Mouse (Mus musculus) spleen, adult 12 weeks (tissue): ENCODE measurements around the gene Rpl24.
A peak's percentile ranks its signal among the peaks of the same experiment; 100 is the strongest.
"Not testable (repeated sequence)": the region's sequence is repeated elsewhere in the genome, so short reads cannot be mapped to it uniquely, and the experiment has no call there.

Experiments used
- DNase-seq: peaks from one replicate; pipeline ENCODE4 v3.0.0; 2022; ENCODE audit warnings: low spot score

Rpl24 gene

GRCm38 (mm10) chr16:55966212-55966871 lies at the start of gene Rpl24:
TSS of gene Rpl24 (plus strand) at chr16:55966275.
- DNase-seq = peak; percentile 83

- DNase-seq = no peak
Observed at GRCm38 (mm10) chr16:55922079-55922478, 44.0 kb upstream of the Rpl24 start.

DNA sequence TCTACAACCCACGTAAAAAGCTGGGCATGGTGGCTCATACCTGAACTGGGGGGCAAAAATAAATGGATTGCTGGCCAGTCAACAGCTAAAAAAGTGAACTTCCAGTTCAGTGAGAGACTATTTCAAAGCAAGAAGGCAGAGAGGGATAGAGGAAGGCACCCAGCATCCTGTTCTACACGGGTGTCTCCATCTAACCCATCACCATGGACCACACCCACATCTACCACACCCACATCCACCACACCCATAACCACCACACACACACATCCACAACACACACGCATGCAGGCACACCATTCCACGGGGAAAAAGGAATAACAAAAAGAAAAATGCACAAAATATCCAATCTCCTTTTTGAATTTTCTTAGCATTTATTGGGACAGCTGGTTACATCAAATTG lies 42.1 kb upstream of the Rpl24 start:
- no peak for DNase-seq

GRCm38 (mm10) chr16:55933681-55934343 lies 32.3 kb upstream of the Rpl24 start:
- DNase-seq = peak; percentile 30

DNA sequence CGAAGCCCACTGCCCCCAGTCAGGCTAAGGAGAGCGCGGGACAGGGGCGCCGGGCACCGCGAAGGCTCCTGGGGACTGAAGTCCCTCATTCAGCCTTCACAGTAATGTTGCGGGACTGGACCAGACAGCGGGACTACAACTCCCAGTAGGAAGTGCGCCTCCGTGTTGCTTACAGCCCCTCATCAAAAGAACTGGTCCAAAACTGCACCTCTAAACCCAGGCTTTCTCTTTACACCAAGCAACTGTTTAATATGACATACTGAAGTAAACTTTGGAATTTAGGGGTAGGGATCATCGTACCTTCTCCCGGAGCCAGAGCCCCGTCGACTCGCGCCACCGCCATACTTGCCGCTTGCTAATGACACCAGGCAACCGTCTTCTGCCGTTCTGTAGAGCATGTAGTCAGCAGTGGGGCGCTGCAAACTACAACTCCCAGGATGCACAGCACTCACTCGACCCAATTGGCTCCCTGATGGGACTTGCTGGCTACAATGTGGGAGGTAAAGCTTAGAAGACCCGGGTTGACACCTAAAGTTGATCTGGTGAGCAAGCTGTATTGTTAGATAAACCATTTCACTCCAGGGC lies 31.5 kb upstream of the Rpl24 start, which contains the start of gene Cep97:
Gene Cep97, minus strand, starts transcription at position 403 of the 585 bp plus-strand sequence.
- DNase-seq = peak; percentile 86

GRCm38 (mm10) chr16:55938761-55939160 lies 27.3 kb upstream of the Rpl24 start:
- DNase-seq = no peak

GRCm38 (mm10) chr16:55939703-55940102 lies 26.4 kb upstream of the Rpl24 start:
- no peak for DNase-seq

- no peak for DNase-seq
Observed at GRCm38 (mm10) chr16:55940781-55941180, 25.3 kb upstream of the Rpl24 start.

- no peak for DNase-seq
Observed at GRCm38 (mm10) chr16:55947266-55947665, 18.8 kb upstream of the Rpl24 start.

GRCm38 (mm10) chr16:55947876-55948410 lies 18.1 kb upstream of the Rpl24 start:
- not testable (repeated sequence) for DNase-seq

GRCm38 (mm10) chr16:55948963-55949362 lies 17.1 kb upstream of the Rpl24 start:
- DNase-seq = peak; percentile 62

GRCm38 (mm10) chr16:55950462-55950861 lies 15.6 kb upstream of the Rpl24 start:
- no peak for DNase-seq

GRCm38 (mm10) chr16:55950946-55951678 lies 15.0 kb upstream of the Rpl24 start:
- DNase-seq = peak; percentile 69

GRCm38 (mm10) chr16:55951679-55952327 lies 14.3 kb upstream of the Rpl24 start:
- no peak for DNase-seq

DNA sequence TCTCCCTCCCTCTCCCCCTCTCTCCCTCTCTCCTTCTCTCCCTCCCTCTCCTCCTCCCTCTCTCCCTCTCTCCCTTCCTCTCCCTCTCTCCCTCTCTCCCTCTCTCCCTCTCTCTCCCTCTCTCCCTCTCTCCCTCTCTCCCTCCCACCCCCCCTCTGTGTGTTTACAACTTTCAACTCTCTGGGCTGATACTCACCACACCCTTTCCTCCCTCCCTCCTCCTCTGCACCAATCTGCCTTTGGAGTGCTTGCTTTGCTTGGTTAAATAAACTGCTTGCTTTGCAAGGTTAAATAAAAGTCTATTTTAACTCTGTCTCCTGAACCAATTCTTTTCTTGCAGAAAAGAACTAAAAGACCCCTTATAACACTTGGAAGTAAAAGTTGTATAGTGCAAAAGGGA lies 13.3 kb upstream of the Rpl24 start:
- DNase-seq = no peak

- DNase-seq = not testable (repeated sequence)
Observed at GRCm38 (mm10) chr16:55954196-55954595, 11.9 kb upstream of the Rpl24 start.

GRCm38 (mm10) chr16:55963068-55963467 lies 3.0 kb upstream of the Rpl24 start:
- DNase-seq = not testable (repeated sequence)

- DNase-seq = no peak
Observed at GRCm38 (mm10) chr16:55964126-55964949, 1.7 kb upstream of the Rpl24 start.

DNA sequence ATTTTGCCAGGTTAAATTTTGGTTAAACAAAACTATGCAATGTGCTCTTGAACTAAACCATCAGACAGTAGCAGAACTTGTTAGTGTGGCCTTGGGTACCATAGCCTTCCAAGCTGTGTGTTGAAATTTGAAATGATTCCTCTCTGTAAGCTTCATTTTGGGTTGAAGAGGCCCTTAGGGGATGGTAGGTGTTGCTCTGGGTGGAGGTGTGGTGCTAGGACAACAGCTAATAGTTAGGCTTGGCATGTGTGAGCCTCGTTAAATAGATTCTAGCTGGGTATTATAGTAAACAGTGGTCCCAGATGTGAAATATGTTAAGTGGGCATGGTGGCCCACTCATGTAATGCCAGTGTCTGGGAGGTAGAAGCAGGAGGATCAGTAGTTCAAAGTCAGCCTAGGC lies 1.1 kb downstream of the Rpl24 start:
- no peak for DNase-seq

GRCm38 (mm10) chr16:55969147-55969546 lies 3.1 kb downstream of the Rpl24 start:
- DNase-seq = no peak

DNA sequence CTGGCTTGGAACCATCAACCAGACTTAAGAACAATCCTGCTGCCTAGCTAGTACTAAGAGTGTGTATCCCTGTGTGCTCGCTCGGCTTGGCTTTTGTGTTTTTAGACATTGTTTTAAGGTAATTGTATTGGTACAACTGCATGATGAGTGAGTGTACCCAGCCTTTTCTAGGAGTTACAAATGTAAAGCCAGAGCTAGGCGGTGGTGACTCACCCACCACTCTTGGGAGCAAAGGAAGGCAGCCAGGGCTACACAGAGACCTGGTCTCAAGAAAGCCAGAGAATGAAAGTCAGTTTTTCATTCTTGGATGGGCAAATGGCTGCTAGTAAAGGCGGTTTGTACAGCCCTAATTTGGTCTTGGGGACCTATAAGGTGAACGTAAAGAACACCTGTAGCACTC lies 4.3 kb downstream of the Rpl24 start:
- no peak for DNase-seq
